Mouse (Mus musculus): ENCODE results near the gene Klf12. TPM values are rescaled to one million over a fixed set of nuclear protein-coding genes. Genes with fewer than 3 reads are reported as not detected.

The Klf12 gene
- polyA plus RNA-seq, 1 experiment from 2014 or later, result 11.8 TPM

DNA sequence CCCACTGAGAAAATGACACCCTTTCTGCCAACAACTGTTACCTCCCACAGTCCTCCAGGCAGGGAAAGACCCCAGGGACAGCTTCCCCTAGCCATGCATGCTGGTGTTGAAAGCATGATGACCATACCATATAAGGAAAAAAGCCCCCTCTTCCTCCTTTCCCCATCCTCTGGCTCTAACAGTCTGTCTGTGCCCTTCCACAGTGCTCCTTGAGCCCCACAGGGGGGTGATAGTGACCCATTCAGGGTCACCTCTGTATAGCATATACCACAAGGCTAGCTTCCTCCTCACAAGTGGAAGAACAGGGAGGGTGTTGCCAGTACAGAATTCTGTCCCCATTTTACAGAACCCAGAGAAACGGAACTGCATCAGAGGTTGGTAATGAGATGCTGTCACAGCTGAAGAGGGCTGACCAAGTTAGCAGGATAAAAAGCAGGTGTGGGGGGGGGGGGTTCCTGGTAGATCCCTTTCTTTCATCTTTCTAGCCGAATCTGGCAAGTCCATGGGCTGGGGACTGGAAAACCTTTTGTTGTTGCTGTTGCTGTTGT is 214.9 kb downstream of the Klf12 start:
- H3K27me3 ChIP-seq (replicated peaks; ENCODE audit: control insufficient read depth, insufficient read depth, low read length), result no peaks in the 10 kb centered on the region
- H3K27ac ChIP-seq (ENCODE audit: low read depth, low read length), result no peak overlapping the region
- 53% methylated on average over 2 of the region's 2 CpGs for WGBS
- H3K36me3 ChIP-seq (ENCODE audit: control insufficient read depth, insufficient read depth, low read length), result no peaks in the 10 kb centered on the region
- H3K4me2 ChIP-seq, result no peak overlapping the region
- DNase-seq (ENCODE audit: low spot score) (no peak), ATAC-seq (replicated peaks; ENCODE audit: low FRiP score) (no peak)
- no peak overlapping the region for H3K4me3 ChIP-seq (ENCODE audit: low read depth, low read length)
- H3K9ac ChIP-seq (ENCODE audit: low read depth, low read length), result no peak overlapping the region
- no peaks in the 10 kb centered on the region for H3K9me3 ChIP-seq (ENCODE audit: control insufficient read depth, low read length)
- no peaks in the 10 kb centered on the region for H3K4me1 ChIP-seq (replicated peaks; ENCODE audit: control insufficient read depth, insufficient read depth, low read length)

GRCm38 (mm10) chr14:100068715-100069114 is 215.8 kb downstream of the Klf12 start:
- no peak overlapping the region for H3K4me3 ChIP-seq (ENCODE audit: low read depth, low read length)
- no peak overlapping the region for H3K9ac ChIP-seq (ENCODE audit: low read depth, low read length)
- no peaks in the 10 kb centered on the region for H3K36me3 ChIP-seq (ENCODE audit: control insufficient read depth, insufficient read depth, low read length)
- DNase-seq (ENCODE audit: low spot score), result no peak
- no peak overlapping the region for H3K27ac ChIP-seq (ENCODE audit: low read depth, low read length)
- ATAC-seq (replicated peaks; ENCODE audit: low FRiP score), result no peak
- 55% methylated on average over 5 of the region's 5 CpGs for WGBS
- H3K4me2 ChIP-seq, result no peak overlapping the region
- no peaks in the 10 kb centered on the region for H3K4me1 ChIP-seq (replicated peaks; ENCODE audit: control insufficient read depth, insufficient read depth, low read length)
- H3K27me3 ChIP-seq (replicated peaks; ENCODE audit: control insufficient read depth, insufficient read depth, low read length), result no peaks in the 10 kb centered on the region
- H3K9me3 ChIP-seq (ENCODE audit: control insufficient read depth, low read length), result no peaks in the 10 kb centered on the region

DNA sequence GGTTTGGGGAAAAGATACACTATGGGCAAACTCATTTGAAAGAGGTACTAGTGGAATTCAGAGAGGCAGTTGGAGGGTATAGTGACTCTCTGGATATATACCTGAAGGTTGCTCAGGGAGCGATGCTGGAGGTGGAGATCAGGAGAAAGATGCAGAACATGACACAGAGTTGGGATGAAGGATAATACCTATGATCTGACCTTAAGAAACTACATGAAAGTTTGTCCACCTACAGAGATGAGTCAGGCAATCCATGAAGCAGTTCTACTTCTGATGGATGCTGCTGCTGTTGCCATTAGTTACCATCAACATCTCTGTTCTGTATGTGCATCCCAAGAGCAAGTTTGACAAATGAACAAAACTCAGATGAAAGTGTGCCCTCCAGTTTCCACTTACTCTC is 222.0 kb downstream of the Klf12 start:
- H3K4me3 ChIP-seq (ENCODE audit: low read depth, low read length), result no peak overlapping the region
- no peak overlapping the region for H3K4me2 ChIP-seq
- H3K36me3 ChIP-seq (ENCODE audit: control insufficient read depth, insufficient read depth, low read length), result no peaks in the 10 kb centered on the region
- no peak overlapping the region for H3K27ac ChIP-seq (ENCODE audit: low read depth, low read length)
- WGBS, result 88% methylated on average over 1 of the region's 1 CpGs
- H3K9ac ChIP-seq (ENCODE audit: low read depth, low read length), result no peak overlapping the region
- DNase-seq (ENCODE audit: low spot score) (no peak), ATAC-seq (replicated peaks; ENCODE audit: low FRiP score) (no peak)
- no peaks in the 10 kb centered on the region for H3K27me3 ChIP-seq (replicated peaks; ENCODE audit: control insufficient read depth, insufficient read depth, low read length)
- H3K9me3 ChIP-seq (ENCODE audit: control insufficient read depth, low read length), result no peaks in the 10 kb centered on the region
- no peaks in the 10 kb centered on the region for H3K4me1 ChIP-seq (replicated peaks; ENCODE audit: control insufficient read depth, insufficient read depth, low read length)

GRCm38 (mm10) chr14:100054150-100054549 is 230.3 kb downstream of the Klf12 start:
- H3K27me3 ChIP-seq (replicated peaks; ENCODE audit: control insufficient read depth, insufficient read depth, low read length), result no peaks in the 10 kb centered on the region
- H3K9ac ChIP-seq (ENCODE audit: low read depth, low read length), result no peak overlapping the region
- no peaks in the 10 kb centered on the region for H3K9me3 ChIP-seq (ENCODE audit: control insufficient read depth, low read length)
- no peak overlapping the region for H3K27ac ChIP-seq (ENCODE audit: low read depth, low read length)
- H3K4me1 ChIP-seq (replicated peaks; ENCODE audit: control insufficient read depth, insufficient read depth, low read length), result no peaks in the 10 kb centered on the region
- no peak for ATAC-seq (replicated peaks; ENCODE audit: low FRiP score)
- 70% methylated on average over 2 of the region's 2 CpGs for WGBS
- H3K4me3 ChIP-seq (ENCODE audit: low read depth, low read length), result no peak overlapping the region
- no peaks in the 10 kb centered on the region for H3K36me3 ChIP-seq (ENCODE audit: control insufficient read depth, insufficient read depth, low read length)
- H3K4me2 ChIP-seq, result no peak overlapping the region
- DNase-seq (ENCODE audit: low spot score), result no peak

- ATAC-seq (replicated peaks; ENCODE audit: low FRiP score), result no peak
- Histone ChIP-seq H3K27me3 (replicated peaks; ENCODE audit: control insufficient read depth, insufficient read depth, low read length) (no peaks in the 10 kb centered on the region), H3K9me3 (ENCODE audit: control insufficient read depth, low read length) (no peaks in the 10 kb centered on the region), H3K4me2 (no peak overlapping the region), H3K4me3 (ENCODE audit: low read depth, low read length) (no peak overlapping the region), H3K9ac (ENCODE audit: low read depth, low read length) (no peak overlapping the region), H3K4me1 (replicated peaks; ENCODE audit: control insufficient read depth, insufficient read depth, low read length) (no peaks in the 10 kb centered on the region), H3K36me3 (ENCODE audit: control insufficient read depth, insufficient read depth, low read length) (no peaks in the 10 kb centered on the region), H3K27ac (ENCODE audit: low read depth, low read length) (no peak overlapping the region)
- WGBS, result 78% methylated on average over 4 of the region's 4 CpGs
- DNase-seq (ENCODE audit: low spot score), result no peak
These were observed 231.0 kb downstream of the Klf12 start for GRCm38 (mm10) chr14:100053456-100053855.

DNA sequence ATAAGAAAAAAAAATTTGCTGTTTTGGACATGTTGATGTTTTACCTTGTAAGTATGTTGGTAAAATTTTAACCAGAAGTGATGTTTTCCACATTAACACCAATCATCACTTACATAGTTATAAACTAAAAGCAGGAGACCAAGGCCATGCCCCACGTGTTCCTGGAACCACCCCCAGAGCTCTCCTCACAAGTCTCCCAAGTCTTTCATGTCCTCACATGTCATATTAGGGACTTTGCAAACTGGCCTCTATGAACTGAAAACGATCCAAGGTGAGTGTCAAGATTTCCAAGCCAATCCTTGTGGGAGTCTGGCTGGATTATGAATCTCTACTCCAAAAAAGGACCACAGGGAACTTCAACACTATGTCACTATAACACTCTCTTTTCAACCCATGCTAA is 231.6 kb downstream of the Klf12 start:
- no peaks in the 10 kb centered on the region for H3K9me3 ChIP-seq (ENCODE audit: control insufficient read depth, low read length)

DNA sequence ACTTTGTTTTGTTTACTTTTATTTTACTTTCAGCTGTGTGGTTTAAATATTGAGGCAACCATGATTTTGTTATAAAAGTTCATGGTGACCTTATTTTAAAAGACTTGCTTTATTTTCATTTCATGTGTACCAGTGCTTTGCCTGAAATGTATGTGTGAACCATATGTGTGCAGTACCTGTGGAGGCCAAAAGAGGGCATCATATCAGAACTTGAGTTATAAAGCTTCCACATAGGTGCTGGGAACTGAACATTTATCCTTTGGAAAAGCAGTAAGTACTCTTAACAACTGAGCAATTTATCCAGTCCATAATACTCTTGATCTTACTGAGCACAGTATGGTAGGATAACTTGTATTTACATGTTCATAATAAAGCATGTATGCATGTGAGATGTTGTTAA is 239.0 kb downstream of the Klf12 start:
- Histone ChIP-seq H3K36me3 (ENCODE audit: control insufficient read depth, insufficient read depth, low read length) (no peaks in the 10 kb centered on the region), H3K27me3 (replicated peaks; ENCODE audit: control insufficient read depth, insufficient read depth, low read length) (no peaks in the 10 kb centered on the region), H3K4me2 (no peak overlapping the region), H3K27ac (ENCODE audit: low read depth, low read length) (no peak overlapping the region), H3K4me3 (ENCODE audit: low read depth, low read length) (no peak overlapping the region), H3K9ac (ENCODE audit: low read depth, low read length) (no peak overlapping the region), H3K9me3 (ENCODE audit: control insufficient read depth, low read length) (no peaks in the 10 kb centered on the region), H3K4me1 (replicated peaks; ENCODE audit: control insufficient read depth, insufficient read depth, low read length) (no peaks in the 10 kb centered on the region)
- ATAC-seq (replicated peaks; ENCODE audit: low FRiP score) (no peak), DNase-seq (ENCODE audit: low spot score) (no peak)

More for the DNA sequence above, 231.6 kb downstream of the Klf12 start:
- H3K36me3 ChIP-seq (ENCODE audit: control insufficient read depth, insufficient read depth, low read length), result no peaks in the 10 kb centered on the region
- H3K4me3 ChIP-seq (ENCODE audit: low read depth, low read length), result no peak overlapping the region
- WGBS, result 71% methylated on average over 2 of the region's 2 CpGs
- no peak overlapping the region for H3K9ac ChIP-seq (ENCODE audit: low read depth, low read length)
- no peak overlapping the region for H3K27ac ChIP-seq (ENCODE audit: low read depth, low read length)
- no peaks in the 10 kb centered on the region for H3K27me3 ChIP-seq (replicated peaks; ENCODE audit: control insufficient read depth, insufficient read depth, low read length)
- DNase-seq (ENCODE audit: low spot score) (no peak), ATAC-seq (replicated peaks; ENCODE audit: low FRiP score) (no peak)
- H3K4me1 ChIP-seq (replicated peaks; ENCODE audit: control insufficient read depth, insufficient read depth, low read length), result no peaks in the 10 kb centered on the region
- H3K4me2 ChIP-seq, result no peak overlapping the region

- WGBS, result 86% methylated on average over 6 of the region's 6 CpGs
- no peaks in the 10 kb centered on the region for H3K27me3 ChIP-seq (replicated peaks; ENCODE audit: control insufficient read depth, insufficient read depth, low read length)
- no peaks in the 10 kb centered on the region for H3K9me3 ChIP-seq (ENCODE audit: control insufficient read depth, low read length)
- no peaks in the 10 kb centered on the region for H3K4me1 ChIP-seq (replicated peaks; ENCODE audit: control insufficient read depth, insufficient read depth, low read length)
- DNase-seq (ENCODE audit: low spot score) (no peak), ATAC-seq (replicated peaks; ENCODE audit: low FRiP score) (no peak)
- no peak overlapping the region for H3K27ac ChIP-seq (ENCODE audit: low read depth, low read length)
- H3K36me3 ChIP-seq (ENCODE audit: control insufficient read depth, insufficient read depth, low read length), result no peaks in the 10 kb centered on the region
- no peak overlapping the region for H3K9ac ChIP-seq (ENCODE audit: low read depth, low read length)
- no peak overlapping the region for H3K4me2 ChIP-seq
- H3K4me3 ChIP-seq (ENCODE audit: low read depth, low read length), result no peak overlapping the region
These were observed 242.7 kb downstream of the Klf12 start for GRCm38 (mm10) chr14:100041823-100042222.

DNA sequence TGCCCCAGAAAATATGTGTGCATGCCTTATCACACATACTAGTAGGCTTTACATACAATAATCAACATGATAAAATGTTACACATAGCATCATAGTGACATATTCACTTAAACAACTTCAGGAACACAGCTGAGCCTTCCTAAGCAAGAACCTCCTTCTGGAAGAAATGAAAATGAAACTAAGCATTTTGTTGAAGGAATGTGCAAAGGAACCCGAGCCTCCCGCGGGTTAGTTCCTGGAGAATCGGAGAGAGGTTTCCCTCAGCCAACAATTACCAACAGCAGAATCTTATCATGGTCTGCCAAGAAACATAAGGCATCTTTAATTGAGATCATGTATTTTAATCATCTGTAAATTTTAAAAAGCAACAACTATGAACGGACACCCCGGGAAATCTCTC is 257.8 kb downstream of the Klf12 start:
- Histone ChIP-seq H3K4me3 (ENCODE audit: low read depth, low read length) (no peak overlapping the region), H3K36me3 (ENCODE audit: control insufficient read depth, insufficient read depth, low read length) (no peaks in the 10 kb centered on the region), H3K27ac (ENCODE audit: low read depth, low read length) (no peak overlapping the region), H3K27me3 (replicated peaks; ENCODE audit: control insufficient read depth, insufficient read depth, low read length) (no peaks in the 10 kb centered on the region), H3K4me2 (no peak overlapping the region), H3K9ac (ENCODE audit: low read depth, low read length) (no peak overlapping the region), H3K4me1 (replicated peaks; ENCODE audit: control insufficient read depth, insufficient read depth, low read length) (no peaks in the 10 kb centered on the region), H3K9me3 (ENCODE audit: control insufficient read depth, low read length) (no peaks in the 10 kb centered on the region)
- ATAC-seq (replicated peaks; ENCODE audit: low FRiP score) (no peak), DNase-seq (ENCODE audit: low spot score) (no peak)
- WGBS, result 83% methylated on average over 6 of the region's 6 CpGs

Measured in liver, embryonic 11.5 days (tissue).